Mouse (Mus musculus) liver, embryonic 15.5 days (tissue): ENCODE results near the gene Plxna4. TPM values are rescaled to one million over a fixed set of nuclear protein-coding genes. Genes with fewer than 3 reads are reported as not detected.

Experiments
- ATAC-seq: fragments of 200-750 bp; cut with Nextera tagmentation; 2 replicates; pipeline ENCODE4 v1.8.0; 2017; ENCODE audit warnings: moderate number of reproducible peaks, mild to moderate bottlenecking, moderate library complexity; ENCODE audit not compliant: insufficient read depth
- H3K27ac ChIP-seq: fragments of 300-500 bp; sonication (generic); replicated peaks from 2 replicates; pipeline ENCODE4 v1.5.1; 2015; ENCODE audit warnings: mild to moderate bottlenecking, inconsistent platforms
- H3K27me3 ChIP-seq: fragments of 300-500 bp; sonication (generic); 2 replicates; pipeline ENCODE4 v1.6.1; 2015; ENCODE audit warnings: mild to moderate bottlenecking, inconsistent platforms
- H3K36me3 ChIP-seq: fragments of 300-500 bp; sonication (generic); replicated peaks from 2 replicates; pipeline ENCODE4 v1.6.1; 2015; ENCODE audit warnings: moderate library complexity, mild to moderate bottlenecking, inconsistent platforms
- H3K4me1 ChIP-seq: fragments of 300-500 bp; sonication (generic); replicated peaks from 2 replicates; pipeline ENCODE4 v1.6.1; 2015; ENCODE audit warnings: inconsistent platforms
- H3K4me2 ChIP-seq: fragments of 300-500 bp; sonication (generic); 2 replicates; pipeline ENCODE4 v1.6.1; 2015; ENCODE audit warnings: moderate library complexity, mild to moderate bottlenecking, inconsistent platforms
- H3K4me3 ChIP-seq: fragments of 300-500 bp; sonication (generic); replicated peaks from 2 replicates; pipeline ENCODE4 v1.5.1; 2015; ENCODE audit warnings: mild to moderate bottlenecking, inconsistent platforms
- H3K9ac ChIP-seq: fragments of 300-500 bp; sonication (generic); 2 replicates; pipeline ENCODE4 v1.6.1; 2015; ENCODE audit warnings: moderate library complexity, mild to moderate bottlenecking, inconsistent platforms
- H3K9me3 ChIP-seq: fragments of 300-500 bp; sonication (generic); replicated peaks from 2 replicates; pipeline ENCODE4 v1.6.1; 2016; ENCODE audit warnings: inconsistent platforms
- WGBS: fragments of 180-500 bp; shearing (Covaris S2); methylation state at CpG from one replicate; pipeline ENCODE4 v1.1.7; 2015; ENCODE audit warnings: mixed read lengths; ENCODE audit not compliant: insufficient replicate concordance; 5-methylcytosine and 5-hydroxymethylcytosine counted together
- polyA plus RNA-seq: library from polyadenylated mRNA; unstranded; fragments of >200 nt; fragmentation: Nextera tagmentation; extraction: Ambion mirVana; gene quantifications from 2 replicates; pipeline ENCODE4 v1.2.1, GENCODE M21; 2015

Plxna4 gene
- polyA plus RNA-seq, 1 experiment from 2014 or later = 0.26 TPM

- Histone ChIP-seq H3K4me3 (no peak overlapping the region), H3K36me3 (no peaks in the 10 kb centered on the region), H3K27ac (no peak overlapping the region), H3K4me2 (no peak overlapping the region), H3K9me3 (no peaks in the 10 kb centered on the region), H3K27me3 (no peaks in the 10 kb centered on the region), H3K4me1 (no peaks in the 10 kb centered on the region), H3K9ac (no peak overlapping the region)
- 40% methylated on average over 9 of the region's 9 CpGs for WGBS
- ATAC-seq = no peak
Observed at GRCm38 (mm10) chr6:32105547-32106275, 482.3 kb downstream of the Plxna4 start.
